Mouse (Mus musculus) left cerebral cortex, postnatal 36 days (tissue): ENCODE results near the gene Mad1l1. TPM values are rescaled to one million over a fixed set of nuclear protein-coding genes. Genes with fewer than 3 reads are reported as not detected.

Source experiments
- DNase-seq, 2 experiments: peaks; one replicate each; pipeline ENCODE4 v3.0.0; 2021 to 2022; ENCODE audit warnings: low spot score in 2 of 2, mixed read lengths in 1 of 2
- intact Hi-C: fragments of 180-260 bp; cut with DNase I; formaldehyde crosslinking; loops from one replicate; pipeline ENCODE4 v1.15.1; 2025
- total RNA-seq, 2 experiments: library from RNA; stranded (reverse); gene quantifications; 2 replicates each; pipeline ENCODE4 v1.2.3; 2021

Mad1l1 gene
- total RNA-seq, 2 experiments from 2014 or later: 16.7 to 19.5 TPM

GRCm38 (mm10) chr5:140332519-140332918 lies 11.2 kb upstream of the Mad1l1 start:
- intact Hi-C loops: loop anchor here (5.0 kb wide), 1 partner anchor 495 kb away; no protein-coding TSS in a partner anchor

GRCm38 (mm10) chr5:140331615-140332512 lies 10.5 kb upstream of the Mad1l1 start, which contains the start of gene Mrm2:
Gene Mrm2 (minus strand): TSS chr5:140331898.
- intact Hi-C loops: loop anchor here (5.0 kb wide), 1 partner anchor 495 kb away; no protein-coding TSS in a partner anchor
- peak; percentile 73 to 80 for DNase-seq

More at GRCm38 (mm10) chr5:140332519-140332918, 11.2 kb upstream of the Mad1l1 start:
- no peak for DNase-seq

- intact Hi-C loops: loop anchor here (5.0 kb wide), 1 partner anchor 93 kb away; the partner anchor contains the start of gene Eif3b
- DNase-seq: no peak
Observed at GRCm38 (mm10) chr5:140324058-140324457, 2.7 kb upstream of the Mad1l1 start.

- intact Hi-C loops: loop anchor here (5.0 kb wide), 1 partner anchor 95 kb away; the partner anchor contains the start of gene Eif3b
- DNase-seq: no peak
Observed at GRCm38 (mm10) chr5:140321756-140322575, 614 bp upstream of the Mad1l1 start.

GRCm38 (mm10) chr5:140316716-140317115 lies 4.6 kb downstream of the Mad1l1 start:
- intact Hi-C loops: no loop called here
- DNase-seq: no peak

- no peak for DNase-seq
- intact Hi-C loops: no loop called here
Observed at GRCm38 (mm10) chr5:140307602-140308001, 13.8 kb downstream of the Mad1l1 start.

GRCm38 (mm10) chr5:140306016-140306415 lies 15.3 kb downstream of the Mad1l1 start:
- DNase-seq: no peak
- intact Hi-C loops: no loop called here

GRCm38 (mm10) chr5:140298291-140298690 lies 23.1 kb downstream of the Mad1l1 start:
- intact Hi-C loops: no loop called here
- DNase-seq: no peak

GRCm38 (mm10) chr5:140292152-140292551 lies 29.2 kb downstream of the Mad1l1 start:
- intact Hi-C loops: loop anchor here (5.0 kb wide), 3 partner anchors 95 to 455 kb away; partner anchors contain the start of gene Elfn1
- DNase-seq: peak; percentile 26 to 57

- DNase-seq: no peak
- intact Hi-C loops: no loop called here
Observed at GRCm38 (mm10) chr5:140289161-140289560, 32.2 kb downstream of the Mad1l1 start.

- intact Hi-C loops: no loop called here
Observed at GRCm38 (mm10) chr5:140288287-140288686, 33.1 kb downstream of the Mad1l1 start.

GRCm38 (mm10) chr5:140284761-140285160 lies 36.6 kb downstream of the Mad1l1 start:
- intact Hi-C loops: loop anchor here (5.0 kb wide), 1 partner anchor 67 kb away; no protein-coding TSS in a partner anchor

More at GRCm38 (mm10) chr5:140288287-140288686, 33.1 kb downstream of the Mad1l1 start:
- DNase-seq: no peak

GRCm38 (mm10) chr5:140284011-140284410 lies 37.3 kb downstream of the Mad1l1 start:
- intact Hi-C loops: loop anchor here (5.0 kb wide), 1 partner anchor 67 kb away; no protein-coding TSS in a partner anchor

More at GRCm38 (mm10) chr5:140284761-140285160, 36.6 kb downstream of the Mad1l1 start:
- peak in 1 of 2 experiments; percentile 38 for DNase-seq

GRCm38 (mm10) chr5:140282900-140283299 lies 38.5 kb downstream of the Mad1l1 start:
- intact Hi-C loops: loop anchor here (5.0 kb wide), 1 partner anchor 66 kb away; no protein-coding TSS in a partner anchor
- DNase-seq: no peak

More at GRCm38 (mm10) chr5:140284011-140284410, 37.3 kb downstream of the Mad1l1 start:
- no peak for DNase-seq

GRCm38 (mm10) chr5:140282376-140282775 lies 39.0 kb downstream of the Mad1l1 start:
- intact Hi-C loops: loop anchor here (5.0 kb wide), 1 partner anchor 65 kb away; no protein-coding TSS in a partner anchor

GRCm38 (mm10) chr5:140280205-140280604 lies 41.1 kb downstream of the Mad1l1 start:
- DNase-seq: no peak
- intact Hi-C loops: loop anchor here (5.0 kb wide), 1 partner anchor 63 kb away; no protein-coding TSS in a partner anchor

More at GRCm38 (mm10) chr5:140282376-140282775, 39.0 kb downstream of the Mad1l1 start:
- no peak for DNase-seq

GRCm38 (mm10) chr5:140276779-140277178 lies 44.6 kb downstream of the Mad1l1 start:
- no peak for DNase-seq
- intact Hi-C loops: no loop called here

- DNase-seq: no peak
- intact Hi-C loops: no loop called here
Observed at GRCm38 (mm10) chr5:140270976-140271685, 50.2 kb downstream of the Mad1l1 start.

- DNase-seq: no peak
- intact Hi-C loops: no loop called here
Observed at GRCm38 (mm10) chr5:140268396-140268795, 53.0 kb downstream of the Mad1l1 start.
